Mouse (Mus musculus) G1E-ER4 (cell line): ENCODE results near the gene Clec2i. TPM values are rescaled to one million over a fixed set of nuclear protein-coding genes. Genes with fewer than 3 reads are reported as not detected.

Experiments
- GATA1 ChIP-seq: IDR thresholded peaks from one replicate; pipeline ENCODE4 v1.8.0; 2012; ENCODE audit warnings: low read length, inconsistent platforms
- polyA plus RNA-seq: library from polyadenylated mRNA; stranded (reverse); fragments of >175 nt; gene quantifications from 2 replicates; pipeline ENCODE4 v1.2.3, GENCODE M21; 2012

Clec2i gene
- polyA plus RNA-seq, 1 experiment = not detected

DNA sequence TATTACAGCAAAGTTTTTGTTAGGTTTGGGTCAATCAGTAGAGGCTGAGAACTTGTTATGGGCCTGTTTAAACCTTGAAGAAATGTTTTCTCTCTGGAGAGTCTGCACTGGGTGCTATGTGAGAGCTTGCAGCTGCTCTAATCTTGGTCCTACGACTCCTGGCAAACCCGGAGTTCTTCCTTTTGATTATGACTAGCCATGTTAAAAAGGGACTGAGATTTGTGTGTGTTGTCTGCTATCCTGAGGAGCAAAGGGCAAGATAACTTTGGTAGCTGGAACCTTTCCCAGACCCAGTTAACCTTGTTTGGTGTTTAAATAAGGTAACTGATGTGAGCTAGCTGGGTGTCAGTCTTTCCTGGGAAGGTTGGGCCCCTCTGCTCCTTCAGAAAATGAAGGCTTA, 36.7 kb upstream of the Clec2i start:
- no peak for TF ChIP-seq GATA1

- TF ChIP-seq GATA1 = no peak
These were observed 36.2 kb upstream of the Clec2i start for GRCm38 (mm10) chr6:128851151-128851550.

- no peak for TF ChIP-seq GATA1
These were observed 34.6 kb upstream of the Clec2i start for GRCm38 (mm10) chr6:128852766-128853165.

DNA sequence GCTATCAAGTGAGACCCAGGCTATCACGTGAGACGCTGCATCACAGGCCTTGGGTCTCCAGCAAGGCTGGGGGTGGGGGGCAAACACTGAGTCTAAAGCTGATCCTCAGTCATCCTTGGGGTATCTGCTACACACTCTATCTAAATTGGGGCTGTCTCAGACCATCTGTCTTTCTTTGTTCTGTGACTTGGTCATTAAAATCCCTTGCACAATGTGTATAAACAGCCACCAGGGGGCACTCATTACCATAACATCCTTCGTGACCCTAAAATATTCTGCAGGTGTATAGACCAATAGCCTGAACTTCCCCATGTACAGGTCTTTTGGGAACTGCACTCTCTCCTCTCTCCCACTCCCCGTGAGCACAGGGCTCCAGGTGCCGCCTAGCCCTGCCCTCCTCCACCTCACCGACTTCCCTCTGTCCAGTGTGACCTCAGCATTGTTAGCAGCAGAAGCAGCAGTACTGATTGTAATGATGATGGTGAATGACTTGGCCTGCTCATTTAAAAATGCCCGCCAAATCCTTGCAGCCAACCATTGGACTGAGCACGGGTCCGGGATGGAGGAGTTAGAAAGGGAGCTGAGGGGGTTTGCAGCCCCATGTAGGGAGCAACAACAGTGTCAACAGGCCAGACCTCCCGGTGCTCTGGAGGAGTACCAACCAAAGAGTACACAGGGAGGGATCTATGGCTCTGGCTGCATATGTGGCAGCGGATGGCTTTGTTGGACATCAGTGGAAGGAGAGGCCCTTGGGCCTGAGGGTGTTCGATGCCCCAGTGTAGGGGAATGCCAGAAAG, 33.2 kb upstream of the Clec2i start:
- no peak for TF ChIP-seq GATA1

DNA sequence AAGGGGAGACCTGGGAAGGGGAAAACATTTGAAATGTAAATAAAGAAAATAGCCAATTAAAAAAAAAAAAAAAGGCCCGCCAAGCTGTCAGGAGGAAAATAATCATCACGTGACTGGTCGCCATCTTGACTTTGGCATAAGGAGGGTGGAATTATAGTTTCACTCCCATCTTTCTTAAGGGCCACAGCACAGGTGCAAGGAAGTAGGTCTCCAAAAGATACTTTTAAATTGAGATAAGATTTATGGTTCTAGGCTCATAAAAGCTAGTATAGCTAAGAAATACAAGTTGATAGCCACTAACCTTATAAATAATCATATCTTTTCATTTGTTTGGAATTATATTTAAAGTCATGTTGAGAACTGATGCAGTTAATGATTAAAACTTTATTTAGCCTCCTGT, 32.5 kb upstream of the Clec2i start:
- no peak for TF ChIP-seq GATA1

GRCm38 (mm10) chr6:128855477-128855876, 31.9 kb upstream of the Clec2i start:
- TF ChIP-seq GATA1 = no peak

- TF ChIP-seq GATA1 = no peak
These were observed 31.1 kb upstream of the Clec2i start for GRCm38 (mm10) chr6:128856250-128856649.

GRCm38 (mm10) chr6:128857976-128858375, 29.4 kb upstream of the Clec2i start:
- no peak for TF ChIP-seq GATA1

DNA sequence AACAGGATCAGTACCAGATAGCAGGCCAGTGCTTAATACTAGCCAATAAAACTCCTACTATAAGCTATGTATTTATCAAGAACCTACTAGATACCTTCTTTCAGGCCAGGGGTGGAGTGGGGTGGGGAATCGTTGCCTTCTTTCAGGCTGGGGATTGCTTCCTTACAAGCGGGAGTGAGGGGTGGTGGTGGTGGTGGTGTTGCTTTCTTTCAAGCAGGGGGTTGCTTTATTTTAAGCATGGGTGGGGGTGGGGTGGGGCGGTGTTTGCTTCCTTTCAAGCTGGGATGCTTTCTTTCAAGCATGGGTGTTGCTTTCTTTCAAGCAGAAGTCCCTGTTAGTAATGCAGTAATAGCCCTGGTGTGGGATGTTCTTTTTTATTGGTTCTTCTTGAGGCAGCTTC, 18.5 kb upstream of the Clec2i start:
- TF ChIP-seq GATA1 = no peak

DNA sequence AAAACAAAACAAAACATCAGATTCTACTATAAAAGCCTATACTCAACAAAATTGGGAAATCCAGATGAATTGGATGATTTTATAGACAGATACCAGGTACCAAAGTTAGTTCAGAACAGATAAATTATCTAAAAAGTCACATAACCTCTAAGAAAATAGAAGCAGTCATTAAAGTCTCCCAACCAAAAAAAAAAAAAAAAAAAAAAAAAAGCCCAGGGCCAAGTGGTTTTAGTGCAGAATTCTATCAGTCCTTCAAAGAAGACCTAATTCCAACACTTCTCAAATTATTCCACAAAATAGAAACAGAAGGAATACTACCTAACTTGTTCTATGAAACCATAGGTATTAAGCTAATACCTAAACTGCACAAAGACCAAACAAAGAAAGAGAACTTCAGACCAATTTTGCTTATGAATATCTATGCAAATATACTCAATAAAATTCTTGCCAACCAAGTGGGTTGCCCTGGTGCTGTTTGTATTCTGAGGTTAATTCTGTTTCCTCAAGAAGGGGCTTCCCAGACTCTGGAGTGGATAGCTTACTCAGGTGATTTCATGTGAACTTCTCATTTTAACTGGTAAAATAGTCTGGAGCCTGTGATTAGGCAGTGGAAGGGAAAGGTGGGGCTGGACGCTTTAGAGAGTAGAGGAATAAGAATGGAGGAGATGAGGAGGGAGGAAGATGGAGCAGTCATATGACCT, 15.3 kb upstream of the Clec2i start:
- no peak for TF ChIP-seq GATA1

GRCm38 (mm10) chr6:128888834-128889233, 1.4 kb downstream of the Clec2i start:
- no peak for TF ChIP-seq GATA1

DNA sequence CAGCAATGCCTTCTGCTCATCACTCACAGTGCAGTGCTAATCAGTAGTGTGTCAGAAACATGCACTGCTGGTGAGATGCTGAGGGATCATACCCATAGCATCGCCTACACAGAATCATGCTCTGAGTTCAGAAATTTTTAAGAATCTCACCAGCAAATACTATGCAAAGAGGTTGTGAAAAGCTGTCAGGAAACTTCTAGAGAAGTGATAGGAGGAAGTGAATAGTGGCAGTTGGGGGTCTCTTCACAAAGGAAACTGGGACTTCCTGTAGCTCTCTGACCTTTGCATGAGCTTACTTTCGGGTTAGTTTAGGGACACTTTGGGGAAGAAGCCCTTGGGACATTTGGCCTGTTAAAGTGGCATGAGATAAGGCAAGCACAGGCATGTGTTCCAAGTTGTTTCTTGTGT, 3.6 kb downstream of the Clec2i start, which contains the start of gene BC035044:
Gene BC035044, minus strand, starts transcription at position 179 of the 408 bp plus-strand sequence.
- no peak for TF ChIP-seq GATA1

GRCm38 (mm10) chr6:128895404-128896001, 8.1 kb downstream of the Clec2i start:
- TF ChIP-seq GATA1 = no peak

DNA sequence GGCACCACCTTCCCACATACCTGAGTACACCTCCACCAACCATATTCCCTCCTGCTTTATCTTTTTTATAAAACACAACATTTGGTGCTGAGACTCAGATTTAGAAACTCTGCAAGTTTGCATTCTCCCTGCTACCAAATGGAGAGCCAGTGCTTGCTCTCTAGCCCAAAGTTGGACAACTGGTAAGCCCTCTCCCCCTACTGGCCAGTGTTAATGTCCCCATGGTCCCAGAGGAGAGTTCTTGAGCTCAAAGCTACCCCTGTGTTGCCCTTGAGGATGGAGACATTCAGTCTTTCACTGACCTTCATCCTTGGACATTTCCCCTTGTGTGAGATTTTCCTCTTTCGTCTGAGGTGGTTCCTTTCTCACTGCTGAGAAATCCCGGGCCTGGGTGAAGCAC, 12.7 kb downstream of the Clec2i start:
- TF ChIP-seq GATA1 = no peak

- no peak for TF ChIP-seq GATA1
These were observed 26.3 kb downstream of the Clec2i start for GRCm38 (mm10) chr6:128913598-128914254.

DNA sequence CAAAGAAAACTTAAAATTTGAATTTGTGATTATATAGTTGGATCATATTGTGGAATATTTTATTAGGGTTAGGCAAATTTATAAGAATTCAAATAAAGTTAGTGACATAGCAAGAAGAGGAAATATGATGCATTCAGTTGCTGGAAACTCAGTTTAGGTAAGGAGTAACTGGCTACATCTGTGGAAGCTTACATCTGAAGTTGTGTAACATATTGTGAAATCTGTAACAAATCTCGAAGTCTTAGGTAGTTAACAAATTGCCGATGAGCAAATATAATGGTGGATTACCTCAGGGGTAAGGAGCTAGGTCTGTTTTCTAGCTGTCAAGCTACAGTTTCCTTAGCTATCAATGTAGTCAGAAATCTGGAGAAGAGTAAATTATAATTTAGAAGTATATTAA, 29.9 kb downstream of the Clec2i start:
- no peak for TF ChIP-seq GATA1
